In genomic region chr10:21158111-21158917, GRCm38 (mm10) we compare ENCODE assay signal across 8 mouse cellular contexts. TPM values are rescaled to one million over a fixed set of nuclear protein-coding genes. Genes with fewer than 3 reads are reported as not detected.
DNase-seq lines count a peak whose midpoint lies in the region; ATAC-seq and TF ChIP-seq lines count a peak whose summit lies in the region.

No protein-coding gene starts in this region.

- peak overlapping the region; percentile 98 for H3K4me2 ChIP-seq in forebrain, embryonic 12.5 days
- peak overlapping the region; percentile 99 for H3K4me2 ChIP-seq in liver, postnatal 0 days (ENCODE audit: low read depth, low read length)
- peak overlapping the region; percentile 100 for H3K4me2 ChIP-seq in neural tube, embryonic 15.5 days

- H3K9ac ChIP-seq in forebrain, embryonic 12.5 days = peak overlapping the region; percentile 82
- peak overlapping the region; percentile 71 for H3K9ac ChIP-seq in liver, postnatal 0 days (replicated peaks)
- peak overlapping the region; percentile 47 for H3K9ac ChIP-seq in neural tube, embryonic 15.5 days (replicated peaks)

- H3K36me3 ChIP-seq in forebrain, embryonic 12.5 days (replicated peaks) = peaks cover 3% of the 10 kb centered on the region
- no peaks in the 10 kb centered on the region for H3K36me3 ChIP-seq in liver, postnatal 0 days (replicated peaks; ENCODE audit: insufficient read depth, low read length)
- H3K36me3 ChIP-seq in neural tube, embryonic 15.5 days = no peaks in the 10 kb centered on the region

- no peak for ATAC-seq in forebrain, embryonic 12.5 days (ENCODE audit: low FRiP score)
- peak; percentile 30 for ATAC-seq in inflammation-experienced regulatory T-cells, adult 6 months
- no peak for ATAC-seq in liver, postnatal 0 days
- no peak for ATAC-seq in neural tube, embryonic 15.5 days (ENCODE audit: low FRiP score)

- H3K27ac ChIP-seq in forebrain, embryonic 12.5 days = no peak overlapping the region
- H3K27ac ChIP-seq in liver, postnatal 0 days (ENCODE audit: low read depth) = peak overlapping the region; percentile 52
- H3K27ac ChIP-seq in neural tube, embryonic 15.5 days (replicated peaks) = no peak overlapping the region

- peak; percentile 77 for TF ChIP-seq CTCF in liver, postnatal 0 days (IDR thresholded peaks at IDR 0.05; ENCODE audit: low read depth)

- 4% methylated on average over 19 of the region's 19 CpGs for WGBS in forebrain, embryonic 12.5 days
- WGBS in liver, postnatal 0 days (ENCODE audit: insufficient replicate concordance) = 2% methylated on average over 19 of the region's 19 CpGs
- 3% methylated on average over 19 of the region's 19 CpGs for WGBS in neural tube, embryonic 15.5 days

- TF ChIP-seq EP300 in liver, postnatal 0 days (IDR thresholded peaks at IDR 0.05; ENCODE audit: low read depth) = no peak

- H3K4me3 ChIP-seq in forebrain, embryonic 12.5 days (replicated peaks) = peak overlapping the region; percentile 69
- H3K4me3 ChIP-seq in liver, postnatal 0 days (ENCODE audit: low read depth, low read length) = peak overlapping the region; percentile 65
- peak overlapping the region; percentile 76 for H3K4me3 ChIP-seq in neural tube, embryonic 15.5 days (replicated peaks)

- DNase-seq in right cerebral cortex, adult 2 months (ENCODE audit: low spot score in 2 of 2) = peak; percentile 31 to 34
- DNase-seq in right cerebral cortex, postnatal 36 days (ENCODE audit: low spot score in 2 of 2) = no peak
- DNase-seq in c-Kit-positive CD71-positive TER-119-positive erythroid progenitor cells, embryonic 14.5 days (ENCODE audit: low spot score) = peak; percentile 75
- DNase-seq in liver, postnatal 0 days = peak; percentile 74
- peak; percentile 77 to 81 for DNase-seq in thymus, postnatal 36 days

- H3K27me3 ChIP-seq in forebrain, embryonic 12.5 days = peaks cover 37% of the 10 kb centered on the region
- peaks cover 11% of the 10 kb centered on the region; the same call in 1 of the 2 replicates for H3K27me3 ChIP-seq in liver, postnatal 0 days (ENCODE audit: insufficient read depth, low read length)
- H3K27me3 ChIP-seq in neural tube, embryonic 15.5 days (replicated peaks) = peaks cover 28% of the 10 kb centered on the region

- H3K4me1 ChIP-seq in forebrain, embryonic 12.5 days = peaks cover 28% of the 10 kb centered on the region
- H3K4me1 ChIP-seq in liver, postnatal 0 days (ENCODE audit: insufficient read depth) = peaks cover 28% of the 10 kb centered on the region; the same call in 1 of the 2 replicates
- H3K4me1 ChIP-seq in neural tube, embryonic 15.5 days = peaks cover 28% of the 10 kb centered on the region

- H3K9me3 ChIP-seq in forebrain, embryonic 12.5 days = no peaks in the 10 kb centered on the region
- H3K9me3 ChIP-seq in liver, postnatal 0 days (ENCODE audit: low read length) = no peaks in the 10 kb centered on the region
- no peaks in the 10 kb centered on the region for H3K9me3 ChIP-seq in neural tube, embryonic 15.5 days (replicated peaks)

RNA-seq across cellular contexts. Expression of gene Myb, which starts 2.5 kb away (rescaled TPM):
- polyA plus RNA-seq in forebrain, embryonic 12.5 days (2016; fragmentation: Nextera tagmentation; extraction: Ambion mirVana) = 8.1 and 8.3 TPM in 2 replicates
- polyA plus RNA-seq in inflammation-experienced regulatory T-cells, adult 6 months (2017; shearing (Covaris generic)) = 1 to 10 TPM; 6.7 to 8.2 (median 7.3) TPM
- polyA plus RNA-seq in liver, postnatal 0 days (2015; fragmentation: Nextera tagmentation; extraction: Ambion mirVana) = 10.0 and 11.1 TPM in 2 replicates
- 1.8 and 15.2 TPM in 2 replicates for polyA plus RNA-seq in neural tube, embryonic 15.5 days (2015; fragmentation: Nextera tagmentation; extraction: Ambion mirVana)

Comparison
In these comparisons a context has a peak if more than half of its experiments do, and no peak if none do; other contexts are left out.
1. DNase-seq: peak in right cerebral cortex, adult 2 months (2 of 2), c-Kit-positive CD71-positive TER-119-positive erythroid progenitor cells, embryonic 14.5 days (single experiment), liver, postnatal 0 days (single experiment) and thymus, postnatal 36 days (2 of 2); none in right cerebral cortex, postnatal 36 days (0 of 2).
2. Peak in every context shown above with its lines, with median percentiles within 50 percentile points of each other: H3K4me2 ChIP-seq, H3K4me3 ChIP-seq and H3K9ac ChIP-seq.